Mouse (Mus musculus) brain, embryonic 14.5 days (tissue): ENCODE measurements around the gene Dixdc1.

Experiments used
- CTCF ChIP-seq: fragments of 200-500 bp; IDR thresholded peaks from 2 replicates; pipeline ENCODE4 v1.5.1; 2012; ENCODE audit warnings: inconsistent platforms, mild to moderate bottlenecking, moderate library complexity, borderline replicate concordance; ENCODE audit not compliant: insufficient read depth, insufficient read length; ENCODE audit errors: extremely low read depth
- POLR2A ChIP-seq: fragments of 200-500 bp; IDR thresholded peaks from 2 replicates; pipeline ENCODE4 v1.6.1; 2012; ENCODE audit warnings: mild to moderate bottlenecking, inconsistent platforms, borderline replicate concordance; ENCODE audit not compliant: poor library complexity, insufficient read depth, insufficient read length, severe bottlenecking; ENCODE audit errors: extremely low read depth

DNA sequence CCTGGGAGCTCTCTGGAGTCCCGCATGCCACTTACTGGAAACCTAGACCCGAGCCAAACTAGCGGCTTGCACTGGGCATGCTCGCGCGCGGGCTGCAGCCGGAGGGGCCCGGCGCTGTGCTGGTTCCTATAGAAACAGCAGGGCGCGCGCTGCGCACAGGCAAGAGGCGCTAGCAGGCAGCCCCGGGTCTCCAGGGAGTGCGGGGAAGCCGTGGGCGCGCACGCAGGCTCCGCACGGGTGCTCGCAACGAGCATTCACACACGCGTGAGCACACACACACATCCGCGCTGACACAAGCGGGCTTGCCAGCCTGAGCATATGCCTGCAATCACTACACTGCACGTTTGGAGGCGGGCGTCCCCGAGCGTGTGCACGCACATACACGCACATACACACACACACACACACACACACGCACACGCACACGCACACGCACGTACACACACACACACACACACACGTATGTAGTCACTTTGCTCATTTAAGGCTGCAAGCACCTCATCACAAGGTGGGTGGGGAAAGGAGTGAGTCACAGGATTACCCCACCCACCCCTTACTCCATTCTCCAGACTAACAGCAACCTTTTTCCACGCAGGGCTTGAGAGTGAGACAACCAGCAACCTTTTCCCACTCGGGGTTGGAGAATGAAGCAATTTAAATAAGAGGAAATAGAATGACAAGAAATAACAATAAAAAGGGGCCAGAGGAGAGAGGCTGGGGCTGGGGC lies 11.2 kb downstream of the Dixdc1 start:
- TF ChIP-seq CTCF = no peak
- 0 out of 2 replicates have a peak, but pooled peaks have one; percentile 26 for TF ChIP-seq POLR2A
